Mouse (Mus musculus): ENCODE results near the gene Ddx39b.
A peak's percentile ranks its signal among the peaks of the same experiment; 100 is the strongest.
"Not testable (repeated sequence)": the region's sequence is repeated elsewhere in the genome, so short reads cannot be mapped to it uniquely, and the experiment has no call there.

Ddx39b gene

GRCm38 (mm10) chr17:35262664-35263522, 21.3 kb downstream of the Ddx39b start, which contains the start of gene H2-D1:
Gene H2-D1, plus strand, starts transcription at chr17:35262730.
- DNase-seq (ENCODE audit: low spot score): peak; percentile 98

- no peak for DNase-seq (ENCODE audit: low spot score)
Measured at GRCm38 (mm10) chr17:35263523-35263883, 22.0 kb downstream of the Ddx39b start.

- DNase-seq (ENCODE audit: low spot score): no peak
Measured at GRCm38 (mm10) chr17:35267399-35268086, 26.0 kb downstream of the Ddx39b start.

GRCm38 (mm10) chr17:35269653-35270347, 28.3 kb downstream of the Ddx39b start:
- DNase-seq (ENCODE audit: low spot score): no peak

GRCm38 (mm10) chr17:35272249-35272648, 30.7 kb downstream of the Ddx39b start:
- no peak for DNase-seq (ENCODE audit: low spot score)

GRCm38 (mm10) chr17:35274770-35275169, 33.2 kb downstream of the Ddx39b start:
- DNase-seq (ENCODE audit: low spot score): peak; percentile 90

DNA sequence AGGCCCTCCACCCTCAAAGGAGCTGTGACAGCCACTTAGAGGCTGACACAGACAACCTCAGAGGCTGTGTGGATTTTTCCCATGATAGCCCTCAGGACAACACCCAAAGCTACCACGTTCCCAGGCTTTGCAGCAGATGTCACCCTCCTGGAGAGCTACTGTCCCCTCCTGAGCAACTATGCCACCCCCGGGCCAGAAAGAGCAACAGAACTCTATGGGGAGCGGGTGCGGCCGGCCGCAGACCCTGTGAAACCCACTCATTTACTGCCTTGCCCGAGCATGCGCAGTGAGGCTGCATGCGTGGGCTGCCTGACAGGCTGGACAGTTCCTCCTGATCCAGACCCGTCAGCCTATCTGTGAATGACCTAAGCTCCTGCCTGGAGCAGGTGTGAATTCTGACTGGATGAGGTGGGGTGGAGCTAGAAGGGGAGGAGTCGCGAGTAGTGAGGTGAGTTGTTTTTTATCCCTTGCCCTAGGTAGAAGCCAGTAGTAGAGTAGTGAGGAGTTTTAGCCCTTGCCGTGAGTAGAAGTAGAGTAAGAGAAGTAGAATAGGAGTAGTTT, 34.8 kb downstream of the Ddx39b start:
- no peak for DNase-seq (ENCODE audit: low spot score)

DNA sequence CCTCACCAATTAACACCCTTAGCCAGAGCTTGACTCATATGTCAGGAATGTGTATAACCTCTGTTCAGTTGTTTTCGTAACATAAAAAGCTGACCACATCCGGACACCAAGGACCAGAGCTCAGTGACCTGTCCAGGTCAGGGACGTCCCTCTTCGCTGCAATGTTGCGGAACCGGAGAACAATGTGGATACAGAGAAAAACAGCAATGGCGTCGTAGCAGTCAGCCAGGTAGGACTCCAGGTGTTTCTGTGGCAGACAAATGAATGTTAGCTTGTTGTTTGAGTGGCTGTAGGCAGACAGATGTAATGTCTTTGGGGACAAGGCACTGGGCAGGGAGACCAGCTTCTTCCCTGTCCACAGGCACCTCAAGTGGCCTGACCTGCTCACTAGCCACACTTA, 36.5 kb downstream of the Ddx39b start:
- no peak for DNase-seq (ENCODE audit: low spot score)

DNA sequence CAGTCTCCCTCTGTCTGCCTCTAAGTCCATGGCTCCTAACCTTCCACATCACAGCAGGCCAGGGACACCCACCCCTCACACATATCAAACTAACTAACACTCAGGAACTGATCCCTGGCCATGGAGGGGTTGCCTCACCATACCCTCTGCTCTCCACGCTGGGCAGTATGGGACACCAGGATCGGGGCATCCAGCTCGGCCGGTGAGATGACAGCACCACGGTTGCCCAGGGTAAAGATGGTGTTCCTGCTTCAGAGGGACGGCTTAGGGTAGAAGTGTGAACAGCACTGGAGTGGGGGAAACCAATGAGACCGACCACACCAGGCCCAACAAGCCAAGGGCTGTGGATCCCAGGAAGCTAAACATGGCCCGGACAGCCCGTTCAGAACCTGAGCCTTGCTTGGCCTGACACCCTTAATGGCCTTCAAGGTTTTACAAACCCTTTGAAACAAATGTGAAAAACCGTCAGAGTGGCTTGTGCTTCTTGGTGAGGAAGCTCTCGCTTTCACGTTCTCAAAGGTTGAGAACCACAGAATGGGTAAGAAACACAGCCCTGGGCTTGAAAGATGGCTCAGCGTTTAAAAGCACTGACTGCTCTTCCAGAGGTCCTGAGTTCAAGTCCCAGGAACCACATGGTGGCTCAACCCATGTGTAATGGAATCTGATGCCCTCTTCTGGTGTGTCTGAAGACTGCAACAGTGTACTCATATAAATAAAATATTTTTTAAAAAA, 37.6 kb downstream of the Ddx39b start:
- no peak for DNase-seq (ENCODE audit: low spot score)

- DNase-seq (ENCODE audit: low spot score): no peak
Measured at GRCm38 (mm10) chr17:35280276-35280675, 38.7 kb downstream of the Ddx39b start.

GRCm38 (mm10) chr17:35285431-35285830, 43.9 kb downstream of the Ddx39b start:
- no peak for DNase-seq (ENCODE audit: low spot score)

DNA sequence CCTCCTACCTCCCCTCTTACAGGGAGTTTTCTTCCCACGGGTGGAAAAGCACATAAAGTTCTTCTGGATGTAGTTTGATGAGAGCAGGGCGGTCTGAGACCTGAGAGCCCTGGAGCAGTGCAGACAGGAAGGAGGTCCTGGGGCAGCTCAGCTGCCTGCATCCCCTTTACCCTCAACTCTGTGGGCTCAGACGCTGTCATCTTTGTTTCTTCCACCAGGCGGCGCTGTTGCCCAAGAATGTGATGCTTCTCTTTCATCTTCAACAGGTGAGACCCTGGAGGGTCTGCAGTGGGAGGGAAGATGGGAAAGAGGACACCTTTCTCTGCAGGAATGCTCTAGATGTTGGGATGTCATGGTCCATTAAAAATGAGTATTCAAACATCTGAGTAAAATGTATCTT, 54.2 kb downstream of the Ddx39b start:
- peak; percentile 50 for DNase-seq (ENCODE audit: low spot score)

GRCm38 (mm10) chr17:35300261-35300945, 58.9 kb downstream of the Ddx39b start:
- DNase-seq (ENCODE audit: low spot score): not testable (repeated sequence)

GRCm38 (mm10) chr17:35301645-35302258, 60.2 kb downstream of the Ddx39b start:
- peak; percentile 92 for DNase-seq (ENCODE audit: low spot score)

DNA sequence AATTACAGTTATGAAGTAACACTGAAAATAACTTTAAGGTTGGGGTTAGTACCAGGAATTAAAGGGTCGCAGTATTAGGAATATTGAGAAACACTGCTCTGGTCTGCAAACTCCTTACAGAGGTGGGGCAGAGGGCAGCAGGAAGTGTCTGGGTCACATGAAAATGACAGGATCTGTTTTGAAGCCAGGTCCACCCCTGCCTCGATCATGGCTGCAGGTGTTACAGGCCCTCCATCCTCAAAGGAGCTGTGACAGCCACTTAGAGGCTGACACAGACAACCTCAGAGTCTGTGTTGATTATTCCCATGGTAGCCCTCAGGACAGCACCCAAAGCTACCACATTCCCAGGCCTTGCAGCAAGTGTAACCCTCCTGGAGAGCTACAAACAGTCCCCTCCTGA, 61.7 kb downstream of the Ddx39b start:
- no peak for DNase-seq (ENCODE audit: low spot score)

Measured in layer of hippocampus, adult 11-12 months (tissue).